12 mouse cellular contexts compared by ENCODE assay signal in the genomic region with DNA sequence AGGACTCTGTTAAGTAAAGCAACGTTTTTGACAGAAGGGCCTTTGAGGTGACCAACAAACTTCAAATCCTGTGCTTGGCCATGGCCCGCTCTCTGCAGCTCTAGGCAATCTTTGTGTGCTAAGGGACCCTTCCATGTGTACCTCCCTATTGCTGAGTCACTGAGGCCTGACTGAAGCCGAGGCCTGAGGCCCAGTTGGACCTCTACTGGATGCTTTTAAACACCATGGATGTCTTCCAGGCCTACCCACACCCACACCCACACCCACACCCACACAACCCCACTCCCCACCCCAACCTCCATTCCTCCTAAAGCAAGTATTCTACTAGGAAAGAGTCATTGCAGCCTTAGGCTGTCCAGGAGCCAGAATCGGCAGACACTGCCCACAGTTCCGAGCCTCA.
A peak's percentile ranks its signal among the peaks of the same experiment; 100 is the strongest.
DNase-seq lines count a peak whose midpoint lies in the region; ATAC-seq lines count a peak whose summit lies in the region.
"Had no signal": no experiment of that assay in that cellular context is flagged by ENCODE, and none has a peak within 500 bp of the region (broad histone marks: within the 10 kb centered on the region; RNA-seq: fewer than 3 reads in every experiment).

No protein-coding gene starts in this region.

- H3K4me2 ChIP-seq in heart, embryonic 12.5 days, result no peak overlapping the region
- H3K4me2 ChIP-seq in kidney, embryonic 16.5 days (replicated peaks; ENCODE audit: low read depth, low read length), result no peak overlapping the region
- no peak overlapping the region; the same call in 1 of the 2 replicates for H3K4me2 ChIP-seq in embryonic facial prominence, embryonic 12.5 days (replicated peaks)
- H3K4me2 ChIP-seq in stomach, embryonic 14.5 days (replicated peaks; ENCODE audit: low read depth, low read length), result no peak overlapping the region
- H3K4me2 ChIP-seq: hindbrain, embryonic 14.5 days; liver, embryonic 15.5 days had no signal

- H3K4me3 ChIP-seq in heart, embryonic 12.5 days, result no peak overlapping the region
- no peak overlapping the region for H3K4me3 ChIP-seq in kidney, embryonic 16.5 days (ENCODE audit: low read length)
- no peak overlapping the region for H3K4me3 ChIP-seq in embryonic facial prominence, embryonic 12.5 days
- H3K4me3 ChIP-seq in stomach, embryonic 14.5 days (ENCODE audit: low read depth, low read length), result no peak overlapping the region
- H3K4me3 ChIP-seq: liver, embryonic 15.5 days; megakaryocyte, embryonic 14.5 days had no signal

- ATAC-seq in heart, embryonic 12.5 days (ENCODE audit: insufficient number of reproducible peaks, low FRiP score), result no peak
- peak; percentile 3; the same call in 1 of the 2 replicates for ATAC-seq in kidney, embryonic 16.5 days (ENCODE audit: low FRiP score, low TSS enrichment)
- ATAC-seq in embryonic facial prominence, embryonic 12.5 days (ENCODE audit: insufficient number of reproducible peaks, insufficient read depth, low FRiP score, low TSS enrichment), result no peak
- no peak; the same call in 1 of the 2 replicates for ATAC-seq in stomach, embryonic 14.5 days (ENCODE audit: insufficient number of reproducible peaks, insufficient read depth, low FRiP score, low read depth)

- H3K27ac ChIP-seq in heart, embryonic 12.5 days (ENCODE audit: poor library complexity, severe bottlenecking), result no peak overlapping the region
- H3K27ac ChIP-seq in kidney, embryonic 16.5 days (ENCODE audit: low read length), result peak overlapping the region; percentile 85
- H3K27ac ChIP-seq in embryonic facial prominence, embryonic 12.5 days, result peak overlapping the region; percentile 92
- peak overlapping the region; percentile 34; the same call in 1 of the 2 replicates for H3K27ac ChIP-seq in stomach, embryonic 14.5 days (ENCODE audit: low read length)
- H3K27ac ChIP-seq: hindbrain, embryonic 14.5 days; liver, embryonic 15.5 days had no signal

- H3K36me3 ChIP-seq in heart, embryonic 12.5 days, result no peaks in the 10 kb centered on the region
- no peaks in the 10 kb centered on the region for H3K36me3 ChIP-seq in kidney, embryonic 16.5 days (ENCODE audit: insufficient read depth, low read length)
- H3K36me3 ChIP-seq in embryonic facial prominence, embryonic 12.5 days, result no peaks in the 10 kb centered on the region
- H3K36me3 ChIP-seq in stomach, embryonic 14.5 days (ENCODE audit: control insufficient read depth, insufficient read depth, low read length), result no peaks in the 10 kb centered on the region
- H3K36me3 ChIP-seq: liver, embryonic 15.5 days had no signal

- peak; percentile 21 to 27 for DNase-seq in heart, adult 18-20 months
- no peak for DNase-seq in kidney, postnatal 14 days
- no peak for DNase-seq in spleen, adult 12 weeks (ENCODE audit: low spot score)
- no peak for DNase-seq in adrenal gland, postnatal 4 days (ENCODE audit: low spot score in 2 of 2)
- DNase-seq: cerebellum, postnatal 10 days had no signal

- no peak overlapping the region for H3K9ac ChIP-seq in heart, embryonic 12.5 days
- H3K9ac ChIP-seq in kidney, embryonic 16.5 days (replicated peaks; ENCODE audit: low read length), result no peak overlapping the region
- H3K9ac ChIP-seq in embryonic facial prominence, embryonic 12.5 days, result no peak overlapping the region
- no peak overlapping the region for H3K9ac ChIP-seq in stomach, embryonic 14.5 days (replicated peaks; ENCODE audit: low read depth, low read length)
- H3K9ac ChIP-seq: hindbrain, embryonic 14.5 days; liver, embryonic 15.5 days had no signal

- H3K4me1 ChIP-seq in heart, embryonic 12.5 days (replicated peaks), result peaks cover 6% of the 10 kb centered on the region; the same call in 1 of the 2 replicates
- peaks cover 21% of the 10 kb centered on the region for H3K4me1 ChIP-seq in kidney, embryonic 16.5 days (ENCODE audit: insufficient read depth, low read length)
- peaks cover 25% of the 10 kb centered on the region for H3K4me1 ChIP-seq in embryonic facial prominence, embryonic 12.5 days
- peaks cover 3% of the 10 kb centered on the region; the same call in 1 of the 2 replicates for H3K4me1 ChIP-seq in stomach, embryonic 14.5 days (ENCODE audit: control insufficient read depth, insufficient read depth, low read length)
- H3K4me1 ChIP-seq: liver, embryonic 15.5 days; megakaryocyte, embryonic 14.5 days had no signal

- H3K9me3 ChIP-seq in heart, embryonic 12.5 days (replicated peaks), result 0 out of 2 replicates have a peak, but pooled peaks cover 5% of the 10 kb centered on the region
- H3K9me3 ChIP-seq in kidney, embryonic 16.5 days (ENCODE audit: low read length), result peaks cover 5% of the 10 kb centered on the region; the same call in 1 of the 2 replicates
- H3K9me3 ChIP-seq in embryonic facial prominence, embryonic 12.5 days, result no peaks in the 10 kb centered on the region; the same call in 1 of the 2 replicates
- no peaks in the 10 kb centered on the region for H3K9me3 ChIP-seq in stomach, embryonic 14.5 days (ENCODE audit: control insufficient read depth, low read depth, low read length)
- H3K9me3 ChIP-seq: liver, embryonic 15.5 days had no signal

- 77% methylated on average over 5 of the region's 5 CpGs for WGBS in heart, embryonic 12.5 days
- 62% methylated on average over 5 of the region's 5 CpGs for WGBS in kidney, embryonic 16.5 days
- 76% methylated on average over 5 of the region's 5 CpGs for WGBS in embryonic facial prominence, embryonic 12.5 days
- 83% methylated on average over 5 of the region's 5 CpGs for WGBS in stomach, embryonic 14.5 days

- no peaks in the 10 kb centered on the region for H3K27me3 ChIP-seq in heart, embryonic 12.5 days (replicated peaks)
- no peaks in the 10 kb centered on the region for H3K27me3 ChIP-seq in kidney, embryonic 16.5 days (ENCODE audit: insufficient read depth, low read length)
- no peaks in the 10 kb centered on the region for H3K27me3 ChIP-seq in embryonic facial prominence, embryonic 12.5 days
- no peaks in the 10 kb centered on the region for H3K27me3 ChIP-seq in stomach, embryonic 14.5 days (ENCODE audit: control insufficient read depth, insufficient read depth, low read length)
- H3K27me3 ChIP-seq: liver, embryonic 15.5 days had no signal

Comparison
In these comparisons a context has a peak if more than half of its experiments do, and no peak if none do; other contexts are left out.
1. DNase-seq: peak in heart, adult 18-20 months (2 of 2); none in kidney, postnatal 14 days (single experiment), spleen, adult 12 weeks (single experiment) and adrenal gland, postnatal 4 days (0 of 2).